Mouse (Mus musculus): ENCODE results near the gene Arhgap44. TPM values are rescaled to one million over a fixed set of nuclear protein-coding genes. Genes with fewer than 3 reads are reported as not detected.

Arhgap44 gene
- total RNA-seq (2021) = 100 to 1,000 TPM; 136 to 139 TPM

GRCm38 (mm10) chr11:65162767-65163120 is at the start of gene Arhgap44:
Gene Arhgap44 (minus strand): TSS chr11:65162961.
- intact Hi-C loops (cut with DNase I) = no loop called here
- DNase-seq (ENCODE audit: extremely low spot score in 1 of 2, low spot score in 2 of 2) = peak; percentile 68 to 83

GRCm38 (mm10) chr11:65211701-65212100 is 48.9 kb upstream of the Arhgap44 start:
- intact Hi-C loops (cut with DNase I) = no loop called here
- no peak for DNase-seq (ENCODE audit: extremely low spot score in 1 of 2, low spot score in 2 of 2)

- DNase-seq (ENCODE audit: extremely low spot score in 1 of 2, low spot score in 2 of 2) = no peak
- intact Hi-C loops (cut with DNase I) = no loop called here
Measured at GRCm38 (mm10) chr11:65209441-65209840, 46.7 kb upstream of the Arhgap44 start.

- intact Hi-C loops (cut with DNase I) = no loop called here
- DNase-seq (ENCODE audit: extremely low spot score in 1 of 2, low spot score in 2 of 2) = no peak
Measured at GRCm38 (mm10) chr11:65205306-65205705, 42.5 kb upstream of the Arhgap44 start.

GRCm38 (mm10) chr11:65204651-65205050 is 41.9 kb upstream of the Arhgap44 start:
- intact Hi-C loops (cut with DNase I) = no loop called here
- no peak for DNase-seq (ENCODE audit: extremely low spot score in 1 of 2, low spot score in 2 of 2)

GRCm38 (mm10) chr11:65203020-65203419 is 40.3 kb upstream of the Arhgap44 start:
- intact Hi-C loops (cut with DNase I) = no loop called here
- DNase-seq (ENCODE audit: extremely low spot score in 1 of 2, low spot score in 2 of 2) = no peak

GRCm38 (mm10) chr11:65202236-65202635 is 39.5 kb upstream of the Arhgap44 start:
- no peak for DNase-seq (ENCODE audit: extremely low spot score in 1 of 2, low spot score in 2 of 2)
- intact Hi-C loops (cut with DNase I) = no loop called here

GRCm38 (mm10) chr11:65198026-65198425 is 35.3 kb upstream of the Arhgap44 start:
- DNase-seq (ENCODE audit: extremely low spot score in 1 of 2, low spot score in 2 of 2) = no peak
- intact Hi-C loops (cut with DNase I) = loop anchor here (5.0 to 10.0 kb wide), 2 partner anchors 437 to 479 kb away; no protein-coding TSS in a partner anchor

- DNase-seq (ENCODE audit: extremely low spot score in 1 of 2, low spot score in 2 of 2) = peak; percentile 57 to 64
- intact Hi-C loops (cut with DNase I) = loop anchor here (5.0 to 10.0 kb wide), 2 partner anchors 438 to 480 kb away; no protein-coding TSS in a partner anchor
Measured at GRCm38 (mm10) chr11:65197280-65197679, 34.5 kb upstream of the Arhgap44 start.

- no peak for DNase-seq (ENCODE audit: extremely low spot score in 1 of 2, low spot score in 2 of 2)
- intact Hi-C loops (cut with DNase I) = no loop called here
Measured at GRCm38 (mm10) chr11:65186974-65187373, 24.2 kb upstream of the Arhgap44 start.

GRCm38 (mm10) chr11:65185114-65185513 is 22.4 kb upstream of the Arhgap44 start:
- intact Hi-C loops (cut with DNase I) = no loop called here

GRCm38 (mm10) chr11:65170121-65170750 is 7.5 kb upstream of the Arhgap44 start:
- DNase-seq (ENCODE audit: extremely low spot score in 1 of 2, low spot score in 2 of 2) = no peak
- intact Hi-C loops (cut with DNase I) = no loop called here

More at GRCm38 (mm10) chr11:65185114-65185513, 22.4 kb upstream of the Arhgap44 start:
- no peak for DNase-seq (ENCODE audit: extremely low spot score in 1 of 2, low spot score in 2 of 2)

- peak; percentile 13 to 49 for DNase-seq (ENCODE audit: extremely low spot score in 1 of 2, low spot score in 2 of 2)
- intact Hi-C loops (cut with DNase I) = no loop called here
Measured at GRCm38 (mm10) chr11:65161881-65162766, 637 bp downstream of the Arhgap44 start.

GRCm38 (mm10) chr11:65160991-65161880 is 1.5 kb downstream of the Arhgap44 start:
- peak in 1 of 2 experiments; percentile 45 for DNase-seq (ENCODE audit: extremely low spot score in 1 of 2, low spot score in 2 of 2)
- intact Hi-C loops (cut with DNase I) = no loop called here

GRCm38 (mm10) chr11:65159791-65160190 is 3.0 kb downstream of the Arhgap44 start, which contains the start of gene 1700086D15Rik:
Gene 1700086D15Rik (minus strand): TSS chr11:65159891.
- intact Hi-C loops (cut with DNase I) = no loop called here
- DNase-seq (ENCODE audit: extremely low spot score in 1 of 2, low spot score in 2 of 2) = no peak

GRCm38 (mm10) chr11:65158658-65158990 is 4.1 kb downstream of the Arhgap44 start:
- DNase-seq (ENCODE audit: extremely low spot score in 1 of 2, low spot score in 2 of 2) = no peak
- intact Hi-C loops (cut with DNase I) = no loop called here

- no peak for DNase-seq (ENCODE audit: extremely low spot score in 1 of 2, low spot score in 2 of 2)
- intact Hi-C loops (cut with DNase I) = no loop called here
Measured at GRCm38 (mm10) chr11:65157966-65158657, 4.6 kb downstream of the Arhgap44 start.

- intact Hi-C loops (cut with DNase I) = no loop called here
- DNase-seq (ENCODE audit: extremely low spot score in 1 of 2, low spot score in 2 of 2) = no peak
Measured at GRCm38 (mm10) chr11:65153006-65153405, 9.8 kb downstream of the Arhgap44 start.
